Mouse (Mus musculus): ENCODE results near the gene Kcnj15.

The Kcnj15 gene

DNA sequence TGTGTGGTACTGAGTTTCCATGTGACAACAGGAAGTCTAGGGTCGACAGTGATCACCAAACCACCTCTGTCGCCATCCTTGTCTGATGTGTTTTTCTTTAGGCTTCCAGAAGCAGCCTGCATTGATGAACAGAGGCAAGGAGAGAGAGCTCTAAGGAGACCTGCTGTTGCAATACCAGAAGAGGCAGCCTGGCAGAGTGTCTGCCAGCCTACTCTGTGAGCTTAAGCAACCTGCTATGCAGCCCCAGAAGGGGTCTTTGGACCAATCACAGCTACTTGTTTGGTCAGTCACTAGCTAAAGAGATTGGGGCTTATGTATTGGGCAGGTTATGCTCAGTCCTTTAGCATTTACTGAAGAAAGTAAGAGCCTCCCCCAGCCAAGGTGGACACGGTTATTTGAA, 11.9 kb upstream of the Kcnj15 start:
- DNase-seq (ENCODE audit: low spot score in 2 of 2), result no peak

- no peak for DNase-seq (ENCODE audit: low spot score in 2 of 2)
Observed at GRCm38 (mm10) chr16:95248646-95249045, 8.7 kb upstream of the Kcnj15 start.

DNA sequence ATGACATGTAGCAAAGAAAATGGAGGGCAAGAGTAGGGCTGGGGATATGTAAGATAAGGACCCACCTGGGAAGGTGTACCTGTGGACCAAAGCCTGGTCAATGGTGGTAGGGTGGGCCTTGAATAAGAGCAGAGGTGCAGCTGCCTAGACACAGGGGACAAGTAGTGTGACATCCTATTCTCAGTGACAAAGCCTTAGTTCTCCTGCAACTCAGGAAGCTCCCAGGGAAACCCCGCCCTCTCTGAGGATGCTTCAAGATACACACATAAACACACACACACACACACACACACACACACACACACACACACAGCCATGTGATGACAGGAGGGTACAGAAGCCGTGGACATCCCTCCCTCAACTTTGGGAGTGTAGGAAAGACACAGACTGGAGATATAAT, 710 bp upstream of the Kcnj15 start:
- DNase-seq (ENCODE audit: low spot score in 2 of 2), result no peak

DNA sequence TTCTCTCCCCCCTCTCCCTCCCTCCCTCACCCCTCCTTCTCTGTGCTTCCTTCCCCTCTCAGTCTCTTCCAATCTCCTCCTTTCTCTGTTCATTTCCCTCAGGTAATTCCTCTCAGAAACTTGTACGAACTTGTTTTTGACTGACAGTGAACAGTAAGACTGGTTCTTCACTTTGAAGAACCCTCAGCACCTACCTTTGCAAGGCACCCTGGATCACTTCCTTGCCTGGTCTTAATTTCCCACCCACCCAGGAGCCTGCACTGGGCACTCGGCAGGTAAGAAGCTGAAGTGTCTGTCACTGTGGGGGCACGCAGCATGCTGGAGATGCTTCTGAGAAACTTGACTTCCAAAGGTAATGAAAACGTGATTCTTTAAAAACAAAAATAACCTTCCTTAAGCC, 742 bp downstream of the Kcnj15 start:
- DNase-seq (ENCODE audit: low spot score in 2 of 2), result no peak

- no peak for DNase-seq (ENCODE audit: low spot score in 2 of 2)
Observed at GRCm38 (mm10) chr16:95259505-95259904, 2.1 kb downstream of the Kcnj15 start.

- no peak for DNase-seq (ENCODE audit: low spot score in 2 of 2)
Observed at GRCm38 (mm10) chr16:95260693-95261092, 3.3 kb downstream of the Kcnj15 start.

DNA sequence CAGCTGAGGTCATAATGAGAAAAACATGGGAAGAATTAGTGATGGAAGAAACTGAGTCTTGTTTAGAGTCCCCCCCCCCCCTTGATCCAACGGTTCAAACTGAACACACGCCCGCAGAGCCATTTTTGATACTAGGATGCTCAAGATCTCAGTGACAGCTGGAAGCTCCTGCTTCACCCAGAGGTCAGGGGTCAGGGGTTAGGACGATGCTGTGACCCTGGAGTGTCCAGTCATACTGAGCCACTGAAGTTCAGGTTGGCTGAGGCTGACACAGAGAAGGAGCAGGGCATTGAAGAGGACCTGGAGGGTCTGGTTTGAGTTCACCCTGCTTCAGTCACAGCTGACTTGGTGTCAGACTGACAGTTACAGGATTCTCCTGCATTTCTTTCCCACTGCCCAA, 4.4 kb downstream of the Kcnj15 start:
- DNase-seq (ENCODE audit: low spot score in 2 of 2), result no peak

GRCm38 (mm10) chr16:95262706-95263363, 5.5 kb downstream of the Kcnj15 start:
- no peak for DNase-seq (ENCODE audit: low spot score in 2 of 2)

- DNase-seq (ENCODE audit: low spot score in 2 of 2), result no peak
Observed at GRCm38 (mm10) chr16:95264324-95264723, 7.0 kb downstream of the Kcnj15 start.

GRCm38 (mm10) chr16:95267481-95268183, 10.3 kb downstream of the Kcnj15 start:
- DNase-seq (ENCODE audit: low spot score in 2 of 2), result no peak

- DNase-seq (ENCODE audit: low spot score in 2 of 2), result no peak
Observed at GRCm38 (mm10) chr16:95269610-95270009, 12.3 kb downstream of the Kcnj15 start.

- DNase-seq (ENCODE audit: low spot score in 2 of 2), result no peak
Observed at GRCm38 (mm10) chr16:95273101-95273500, 15.7 kb downstream of the Kcnj15 start.

- peak in 1 of 2 experiments; percentile 9 for DNase-seq (ENCODE audit: low spot score in 2 of 2)
Observed at GRCm38 (mm10) chr16:95275713-95276502, 18.6 kb downstream of the Kcnj15 start.

DNA sequence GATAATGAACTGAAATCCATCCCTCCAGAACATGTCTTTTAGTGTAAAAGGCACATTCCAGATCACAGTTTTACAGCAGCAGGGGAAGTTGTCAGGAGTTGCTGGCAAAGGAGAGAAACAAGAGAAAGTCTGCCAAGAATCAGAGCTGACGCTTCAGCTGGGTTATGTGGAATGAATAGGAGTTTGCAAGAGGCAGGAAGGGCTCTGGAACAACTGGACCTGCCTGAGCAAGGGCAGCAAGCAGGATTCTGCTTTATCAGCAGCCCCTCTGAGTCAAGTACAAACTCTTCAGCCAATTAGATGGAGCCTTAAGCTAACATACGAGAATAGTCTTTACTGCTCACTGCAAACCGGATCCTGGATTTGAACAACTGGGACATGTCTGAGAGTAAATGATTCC, 21.7 kb downstream of the Kcnj15 start:
- no peak for DNase-seq (ENCODE audit: low spot score in 2 of 2)

- no peak for DNase-seq (ENCODE audit: low spot score in 2 of 2)
Observed at GRCm38 (mm10) chr16:95280338-95280737, 23.0 kb downstream of the Kcnj15 start.

DNA sequence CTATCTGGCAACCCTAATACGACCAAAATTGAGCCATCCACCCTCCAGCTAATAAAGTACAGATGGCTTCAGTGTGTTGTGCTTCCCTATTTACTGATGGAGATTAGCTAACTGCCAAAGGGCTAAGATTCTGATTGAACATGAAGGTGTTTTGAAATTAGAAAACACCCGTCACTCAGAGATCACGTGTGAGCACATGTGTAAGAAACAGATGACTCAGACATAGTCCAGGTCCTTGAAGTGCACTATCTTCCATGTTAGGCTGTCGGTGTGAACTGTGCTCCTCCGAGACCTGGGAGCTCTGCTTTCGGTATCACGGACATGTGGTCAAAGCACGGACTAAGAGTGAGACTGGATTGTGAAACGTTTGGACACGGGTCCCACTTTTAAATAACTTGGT, 26.0 kb downstream of the Kcnj15 start:
- DNase-seq (ENCODE audit: low spot score in 2 of 2), result no peak

DNA sequence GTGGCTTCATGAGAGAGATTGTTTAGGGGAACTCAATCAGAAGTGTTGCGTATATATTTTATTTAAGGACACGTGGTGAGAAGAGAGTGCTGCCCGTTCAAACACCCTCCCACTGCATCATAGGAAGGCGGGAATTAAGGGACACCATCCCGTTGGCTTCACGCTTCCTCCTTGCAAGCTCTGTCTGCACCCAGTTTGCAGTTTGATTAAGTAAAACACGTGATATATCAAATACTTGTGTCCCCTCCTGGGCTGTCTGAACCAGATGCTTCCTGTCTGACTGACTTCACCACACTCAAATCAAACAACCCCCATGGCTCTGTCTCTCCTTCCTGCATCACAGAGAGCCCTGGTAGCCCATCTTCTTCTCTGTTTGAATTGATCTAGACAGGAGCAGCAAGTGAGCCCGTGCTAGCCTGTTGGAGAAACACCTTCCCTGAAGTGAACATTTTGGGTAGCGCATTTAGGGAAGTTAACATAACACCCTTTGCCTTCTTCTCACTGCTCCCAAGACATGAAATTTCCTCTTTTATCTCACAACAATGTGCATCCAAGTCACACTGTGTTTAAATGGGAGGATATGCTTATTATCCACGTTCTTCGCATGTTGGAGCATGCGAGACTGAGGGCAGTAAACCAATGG, 26.8 kb downstream of the Kcnj15 start:
- DNase-seq (ENCODE audit: low spot score in 2 of 2), result no peak

- DNase-seq (ENCODE audit: low spot score in 2 of 2), result no peak
Observed at GRCm38 (mm10) chr16:95285043-95285442, 27.7 kb downstream of the Kcnj15 start.

- DNase-seq (ENCODE audit: low spot score in 2 of 2), result no peak
Observed at GRCm38 (mm10) chr16:95285767-95286166, 28.4 kb downstream of the Kcnj15 start.

DNA sequence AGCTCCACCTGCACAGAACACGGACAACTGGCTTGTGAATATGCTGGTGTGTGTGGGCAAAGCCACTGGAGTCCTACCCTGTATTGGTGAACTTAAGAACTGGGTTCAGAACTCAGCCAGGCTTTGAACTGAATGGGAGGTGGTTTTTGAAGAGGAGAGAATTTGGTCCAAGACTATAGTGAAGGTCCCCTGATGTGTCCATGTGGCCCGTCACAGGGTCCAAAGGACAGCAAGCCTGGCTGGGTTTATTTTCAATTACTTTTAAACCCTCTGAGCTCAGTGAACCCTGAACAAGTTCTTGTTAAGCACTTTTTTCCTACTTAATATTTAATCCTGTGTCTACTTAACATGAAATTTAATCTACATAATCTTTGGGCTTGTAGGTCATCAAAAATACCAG, 30.3 kb downstream of the Kcnj15 start:
- no peak for DNase-seq (ENCODE audit: low spot score in 2 of 2)

DNA sequence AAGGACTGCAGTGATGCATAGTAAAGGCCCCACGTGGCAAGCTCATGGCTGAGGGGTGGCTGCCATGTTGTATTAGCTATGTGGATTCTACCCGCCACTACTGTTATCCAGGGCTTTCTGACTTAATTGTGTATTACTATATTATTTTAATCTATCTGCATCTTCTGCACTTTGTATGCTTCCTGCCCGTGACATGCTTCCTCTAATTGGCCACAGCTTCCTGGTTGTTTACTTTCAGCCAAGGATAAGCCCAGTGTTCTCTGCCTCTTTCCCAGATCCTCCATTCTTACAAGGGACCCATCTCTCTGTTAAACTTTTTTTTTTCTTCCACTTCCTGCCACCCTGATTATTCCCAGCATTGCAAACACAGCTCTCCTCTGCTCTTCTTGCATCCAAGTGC, 32.0 kb downstream of the Kcnj15 start:
- DNase-seq (ENCODE audit: low spot score in 2 of 2), result no peak

DNA sequence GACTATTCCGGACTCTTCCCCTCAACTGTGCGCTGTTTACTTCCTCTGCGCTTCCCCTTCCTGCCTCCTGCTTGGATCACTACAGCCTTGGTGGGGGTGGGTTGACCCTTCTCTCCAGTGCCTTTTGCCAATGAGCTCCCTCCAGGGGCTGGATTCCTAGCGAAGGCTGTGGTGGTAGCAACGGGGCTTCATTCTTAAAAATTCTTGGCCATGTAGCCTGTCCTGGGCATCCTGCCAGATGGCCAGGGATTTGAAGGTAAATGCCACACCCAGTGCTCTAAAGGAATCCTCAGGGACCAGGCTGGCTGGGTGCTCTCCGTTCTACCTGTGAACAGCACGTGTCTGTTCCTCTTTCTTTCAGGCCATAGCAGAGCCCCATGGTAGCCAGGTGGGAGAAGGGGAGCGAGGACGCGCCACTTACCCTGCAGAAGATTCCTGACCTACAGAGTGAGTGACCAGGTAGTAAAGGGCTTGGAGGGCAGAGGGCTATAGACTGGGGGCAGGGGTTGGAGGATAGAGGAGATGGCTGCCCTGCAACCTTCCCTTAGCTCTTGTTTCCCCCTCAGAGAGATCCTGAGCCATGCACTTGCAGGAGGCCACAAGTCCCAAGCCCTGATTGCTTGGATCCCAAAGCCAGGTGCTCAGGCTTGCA, 34.2 kb downstream of the Kcnj15 start:
- DNase-seq (ENCODE audit: low spot score in 2 of 2), result no peak
